Mouse (Mus musculus) forebrain, embryonic 13.5 days (tissue): Measurements from ENCODE around the gene Psmg1. TPM values are rescaled to one million over a fixed set of nuclear protein-coding genes. Genes with fewer than 3 reads are reported as not detected.
"Not testable (repeated sequence)": the region's sequence is repeated elsewhere in the genome, so short reads cannot be mapped to it uniquely, and the experiment has no call there.

ENCODE experiments used
- ATAC-seq: fragments of 200-750 bp; cut with Nextera tagmentation; 2 replicates; pipeline ENCODE4 v1.8.0; 2017
- H3K27ac ChIP-seq: fragments of 300-500 bp; sonication (generic); 2 replicates; pipeline ENCODE4 v1.5.1; 2015; ENCODE audit warnings: inconsistent platforms, mild to moderate bottlenecking, moderate library complexity
- H3K27me3 ChIP-seq: fragments of 300-500 bp; sonication (generic); 2 replicates; pipeline ENCODE4 v1.6.1; 2015; ENCODE audit warnings: mild to moderate bottlenecking, inconsistent platforms
- H3K36me3 ChIP-seq: fragments of 300-500 bp; sonication (generic); 2 replicates; pipeline ENCODE4 v1.6.1; 2015; ENCODE audit warnings: mild to moderate bottlenecking, inconsistent platforms; ENCODE audit not compliant: poor library complexity, severe bottlenecking
- H3K4me1 ChIP-seq: fragments of 300-500 bp; sonication (generic); 2 replicates; pipeline ENCODE4 v1.6.1; 2015; ENCODE audit warnings: inconsistent platforms
- H3K4me2 ChIP-seq: fragments of 300-500 bp; sonication (generic); 2 replicates; pipeline ENCODE4 v1.6.1; 2015; ENCODE audit warnings: inconsistent platforms, mild to moderate bottlenecking, moderate library complexity
- H3K4me3 ChIP-seq: fragments of 300-500 bp; sonication (generic); 2 replicates; pipeline ENCODE4 v1.5.1; 2015; ENCODE audit warnings: mild to moderate bottlenecking, inconsistent platforms
- H3K9ac ChIP-seq: fragments of 300-500 bp; sonication (generic); 2 replicates; pipeline ENCODE4 v1.6.1; 2015; ENCODE audit warnings: mild to moderate bottlenecking, inconsistent platforms
- H3K9me3 ChIP-seq: fragments of 300-500 bp; sonication (generic); replicated peaks from 2 replicates; pipeline ENCODE4 v1.6.1; 2016; ENCODE audit warnings: inconsistent platforms
- WGBS: fragments of 180-500 bp; shearing (Covaris S2); methylation state at CpG from one replicate; pipeline ENCODE4 v1.1.7; 2015; 5-methylcytosine and 5-hydroxymethylcytosine counted together
- polyA plus RNA-seq: library from polyadenylated mRNA; unstranded; fragments of >200 nt; fragmentation: Nextera tagmentation; extraction: Ambion mirVana; gene quantifications from 2 replicates; pipeline ENCODE4 v1.2.1, GENCODE M21; 2015

Psmg1 gene
- polyA plus RNA-seq, result 63.0 and 63.5 TPM in 2 replicates

DNA sequence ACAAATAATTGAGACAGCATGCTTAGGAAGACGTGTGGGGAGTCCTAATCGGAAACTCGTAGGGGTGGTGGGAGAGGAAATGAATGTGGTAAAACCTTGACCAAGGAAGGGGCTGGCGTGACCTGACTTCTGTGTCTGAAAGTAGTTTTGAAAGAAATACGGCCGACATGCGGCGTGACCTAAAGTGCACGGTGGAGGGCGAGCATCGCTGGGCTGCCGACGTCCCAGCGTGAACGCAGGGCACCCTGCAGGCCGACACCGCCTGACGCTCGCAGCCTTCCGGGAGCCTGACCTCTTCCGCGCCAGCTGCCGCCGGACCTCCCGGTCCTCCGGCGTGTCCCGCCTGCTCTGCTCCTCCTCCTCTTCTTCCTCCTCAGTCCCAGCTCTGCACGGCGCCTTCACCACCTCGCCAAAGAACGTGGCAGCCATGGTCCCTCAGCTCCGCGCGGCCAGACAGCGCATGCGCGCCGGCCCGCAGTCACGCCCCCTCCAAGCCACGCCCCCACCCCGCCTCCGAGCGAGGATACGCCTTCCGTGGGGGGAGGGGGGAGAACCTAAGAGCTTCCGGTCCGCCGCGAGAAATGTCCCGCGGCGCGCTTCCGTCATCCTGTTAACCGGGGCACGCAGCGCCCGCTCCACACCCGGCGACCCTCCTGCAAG lies at the start of gene Psmg1:
Gene Psmg1 (minus strand): TSS at position 499 of the 660 bp plus-strand sequence.
- Histone ChIP-seq H3K27me3 (no peaks in the 10 kb centered on the region), H3K4me2 (peak within 1 kb of the TSS; percentile 78), H3K9me3 (no peaks in the 10 kb centered on the region), H3K4me3 (peak within 1 kb of the TSS; percentile 70), H3K27ac (peak within 1 kb of the TSS; percentile 78), H3K36me3 (peaks cover 32% of the 10 kb centered on the region), H3K4me1 (peaks cover 17% of the 10 kb centered on the region), H3K9ac (peak within 1 kb of the TSS; percentile 87)
- ATAC-seq, result peak; percentile 95
- under 1% methylated on average over 62 of the region's 62 CpGs for WGBS

DNA sequence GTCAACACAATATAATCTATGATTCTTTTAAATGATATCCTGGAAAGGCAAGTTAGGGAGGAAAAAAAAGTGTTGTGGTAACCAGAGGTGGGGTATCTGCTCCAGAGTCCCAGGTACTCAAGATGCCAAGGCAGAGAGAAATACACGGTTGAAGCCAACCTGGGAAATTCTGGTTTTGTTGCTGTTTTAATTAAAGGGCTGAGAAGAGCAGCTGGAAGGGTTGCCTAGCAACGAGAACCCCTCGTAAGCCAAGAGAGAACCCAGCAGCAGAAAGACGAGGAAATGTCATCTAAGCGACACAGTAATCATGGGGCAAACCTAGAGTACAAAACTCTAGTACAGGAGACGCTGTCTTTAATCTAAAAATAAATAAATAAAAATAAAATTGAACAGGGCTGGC lies 48.8 kb upstream of the Psmg1 start:
- Histone ChIP-seq H3K27me3 (no peaks in the 10 kb centered on the region), H3K4me1 (no peaks in the 10 kb centered on the region), H3K4me3 (no peak overlapping the region), H3K9me3 (no peaks in the 10 kb centered on the region), H3K36me3 (peaks cover 98% of the 10 kb centered on the region), H3K9ac (no peak overlapping the region), H3K27ac (peak overlapping the region; percentile 6; the same call in 1 of the 2 replicates), H3K4me2 (no peak overlapping the region)
- ATAC-seq, result no peak
- 45% methylated on average over 6 of the region's 6 CpGs for WGBS

DNA sequence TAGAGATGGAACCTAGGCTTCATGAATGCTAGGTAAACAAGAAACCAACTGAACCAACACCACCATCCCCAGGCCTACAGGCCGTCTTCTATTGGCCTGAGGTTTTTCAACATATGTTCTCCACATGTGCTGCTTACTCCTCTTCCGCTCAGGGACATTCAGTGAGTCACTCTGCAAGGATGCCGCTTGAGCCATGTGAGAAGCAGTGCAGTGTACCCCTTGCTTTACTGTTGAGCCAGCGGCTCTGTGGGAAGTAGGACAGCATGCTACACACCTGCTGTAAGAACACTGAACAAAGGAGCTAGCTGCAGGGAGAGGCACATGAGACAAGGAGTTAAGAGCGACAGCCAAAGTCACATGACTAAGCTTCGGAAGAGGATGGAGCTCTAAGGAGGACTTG lies 43.7 kb upstream of the Psmg1 start:
- no peak overlapping the region for H3K4me2 ChIP-seq
- ATAC-seq, result no peak
- H3K9me3 ChIP-seq, result no peaks in the 10 kb centered on the region
- H3K36me3 ChIP-seq, result peaks cover 98% of the 10 kb centered on the region
- H3K27ac ChIP-seq, result no peak overlapping the region
- H3K4me3 ChIP-seq, result no peak overlapping the region
- 91% methylated on average over 6 of the region's 6 CpGs for WGBS
- no peak overlapping the region for H3K9ac ChIP-seq
- H3K27me3 ChIP-seq, result no peaks in the 10 kb centered on the region
- no peaks in the 10 kb centered on the region for H3K4me1 ChIP-seq

DNA sequence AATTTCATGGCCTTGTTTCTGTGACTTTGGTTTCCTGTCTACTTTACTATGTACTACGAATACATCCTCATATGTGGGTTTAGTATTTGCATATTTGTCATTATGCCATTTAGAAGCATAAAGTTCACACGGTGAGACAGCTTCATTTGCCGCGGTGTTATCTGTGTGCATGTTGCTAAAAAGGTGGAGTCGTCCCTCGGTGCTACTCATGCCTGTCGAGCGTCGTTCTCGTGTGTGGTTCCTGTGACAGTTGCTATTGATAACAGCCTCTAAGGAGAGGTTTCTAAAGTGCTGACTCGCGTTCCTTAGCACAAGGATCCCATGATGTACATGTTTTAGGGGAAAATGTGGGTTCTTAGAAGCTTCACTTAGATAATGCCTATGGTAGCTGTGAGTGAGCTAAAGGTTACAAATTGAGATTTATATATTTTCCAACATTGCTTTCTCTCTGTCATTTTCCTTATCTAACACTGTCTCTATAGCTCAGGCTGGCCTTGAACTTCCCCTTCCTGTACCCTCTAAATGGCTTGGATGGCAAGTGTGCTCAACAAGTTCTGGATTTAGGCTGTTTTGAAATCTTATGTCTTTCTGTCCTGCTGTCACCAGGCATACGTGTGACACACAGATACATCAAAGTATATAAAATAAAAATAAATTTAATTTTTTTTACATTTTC lies 41.7 kb upstream of the Psmg1 start:
- Histone ChIP-seq H3K27ac (no peak overlapping the region), H3K4me2 (no peak overlapping the region), H3K9ac (no peak overlapping the region), H3K4me3 (no peak overlapping the region), H3K4me1 (no peaks in the 10 kb centered on the region), H3K27me3 (no peaks in the 10 kb centered on the region), H3K9me3 (no peaks in the 10 kb centered on the region), H3K36me3 (peaks cover 99% of the 10 kb centered on the region)
- WGBS, result 94% methylated on average over 13 of the region's 13 CpGs
- ATAC-seq, result no peak

DNA sequence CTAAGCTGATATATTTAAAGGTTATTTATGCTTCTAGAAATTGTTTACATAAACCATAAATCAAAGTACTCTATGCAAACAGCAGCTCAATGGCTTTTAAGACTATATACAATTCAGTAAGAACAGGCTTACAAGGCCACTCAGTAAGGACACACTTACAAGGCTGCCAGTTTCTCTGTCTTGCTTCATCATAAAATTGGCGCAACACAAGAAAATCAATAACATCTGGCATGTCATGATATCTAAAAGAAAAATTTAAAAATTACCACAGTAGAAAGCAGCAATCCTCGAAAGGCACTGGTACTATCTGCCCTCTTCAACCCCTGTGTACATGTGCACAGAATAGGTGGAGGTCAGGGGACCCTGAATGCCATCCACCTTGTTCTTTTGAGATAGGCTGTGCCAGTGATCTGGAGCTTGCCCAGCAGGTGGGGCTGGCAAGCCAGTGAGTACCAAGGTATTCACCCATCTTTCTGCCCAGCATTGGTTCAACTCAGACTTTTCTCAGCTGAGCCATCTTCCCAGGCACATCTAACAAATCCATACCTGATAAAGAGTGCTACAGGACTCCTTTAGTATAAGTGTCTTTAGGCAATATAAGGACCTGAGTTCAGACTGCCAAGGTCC lies 39.8 kb upstream of the Psmg1 start:
- Histone ChIP-seq H3K36me3 (peaks cover 98% of the 10 kb centered on the region), H3K4me1 (no peaks in the 10 kb centered on the region), H3K4me2 (no peak overlapping the region), H3K9ac (no peak overlapping the region), H3K9me3 (no peaks in the 10 kb centered on the region), H3K4me3 (no peak overlapping the region), H3K27me3 (no peaks in the 10 kb centered on the region), H3K27ac (no peak overlapping the region)
- 93% methylated on average over 2 of the region's 2 CpGs for WGBS
- ATAC-seq, result no peak

GRCm38 (mm10) chr16:96026256-96026655 lies 35.5 kb upstream of the Psmg1 start:
- Histone ChIP-seq H3K4me2 (no peak overlapping the region), H3K4me1 (no peaks in the 10 kb centered on the region), H3K9me3 (no peaks in the 10 kb centered on the region), H3K9ac (no peak overlapping the region), H3K36me3 (peaks cover 91% of the 10 kb centered on the region), H3K4me3 (no peak overlapping the region), H3K27me3 (no peaks in the 10 kb centered on the region), H3K27ac (no peak overlapping the region)
- WGBS, result 94% methylated on average over 5 of the region's 5 CpGs
- no peak for ATAC-seq

DNA sequence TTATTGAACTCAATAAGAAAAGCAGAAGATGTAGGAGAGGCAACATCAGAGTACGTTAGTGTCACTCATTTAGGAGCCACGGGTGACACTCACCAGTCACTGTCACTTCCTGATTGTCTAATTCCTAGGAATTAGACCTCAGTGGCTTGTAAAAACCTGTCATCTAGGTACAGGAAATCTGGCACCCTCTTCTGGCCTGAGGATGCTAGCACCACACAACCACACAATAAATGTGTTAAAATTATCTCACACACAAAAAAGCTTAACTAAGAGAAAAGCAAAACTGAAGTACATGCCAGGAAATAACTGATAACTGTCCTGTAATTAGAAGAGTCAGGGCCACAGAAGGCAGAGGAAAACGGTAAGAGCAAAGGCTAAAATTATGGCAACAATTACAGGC lies 34.5 kb upstream of the Psmg1 start:
- H3K27me3 ChIP-seq, result no peaks in the 10 kb centered on the region
- no peak overlapping the region for H3K4me3 ChIP-seq
- no peak overlapping the region for H3K27ac ChIP-seq
- WGBS, result 91% methylated on average over 3 of the region's 3 CpGs
- no peak overlapping the region for H3K4me2 ChIP-seq
- peaks cover 91% of the 10 kb centered on the region for H3K36me3 ChIP-seq
- H3K9ac ChIP-seq, result no peak overlapping the region
- H3K9me3 ChIP-seq, result no peaks in the 10 kb centered on the region
- ATAC-seq, result no peak
- H3K4me1 ChIP-seq, result no peaks in the 10 kb centered on the region

- Histone ChIP-seq H3K4me2 (no peak overlapping the region), H3K4me3 (no peak overlapping the region), H3K9ac (no peak overlapping the region), H3K27ac (no peak overlapping the region), H3K36me3 (peaks cover 89% of the 10 kb centered on the region), H3K9me3 (no peaks in the 10 kb centered on the region), H3K4me1 (no peaks in the 10 kb centered on the region), H3K27me3 (no peaks in the 10 kb centered on the region)
- no peak for ATAC-seq
- 90% methylated on average over 10 of the region's 10 CpGs for WGBS
Measured at GRCm38 (mm10) chr16:96021045-96021444, 30.3 kb upstream of the Psmg1 start.

DNA sequence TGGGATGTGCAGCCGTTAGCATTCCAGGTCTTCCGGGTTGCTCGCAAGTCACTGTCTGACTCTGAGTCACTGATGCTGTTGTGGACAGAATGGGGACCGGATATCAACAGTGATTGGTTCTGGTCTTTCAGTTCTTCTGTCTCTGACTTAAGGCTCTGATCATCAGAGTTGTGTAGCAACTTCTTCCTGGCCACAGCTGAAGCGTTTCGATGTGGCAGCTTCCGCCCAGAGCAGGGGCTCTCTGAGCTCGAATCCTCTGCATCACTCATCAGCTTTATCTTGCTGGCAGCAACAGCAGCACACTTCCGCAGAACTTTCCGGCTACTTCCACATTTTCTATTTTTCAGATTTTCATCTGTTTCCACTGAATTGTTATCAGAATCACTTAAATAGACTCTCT lies 18.4 kb upstream of the Psmg1 start:
- H3K36me3 ChIP-seq, result peaks cover 35% of the 10 kb centered on the region
- H3K27me3 ChIP-seq, H3K9ac ChIP-seq, ATAC-seq, H3K9me3 ChIP-seq, H3K4me1 ChIP-seq, H3K4me2 ChIP-seq, H3K4me3 ChIP-seq, H3K27ac ChIP-seq: not testable (repeated sequence)
- no CpG with 5 or more reads among the region's 10 CpGs for WGBS

- not testable (repeated sequence) for H3K27ac ChIP-seq, H3K27me3 ChIP-seq, H3K9ac ChIP-seq, H3K4me2 ChIP-seq, H3K9me3 ChIP-seq, ATAC-seq, H3K4me3 ChIP-seq, H3K4me1 ChIP-seq
- H3K36me3 ChIP-seq, result peaks cover 51% of the 10 kb centered on the region
- WGBS, result no CpG with 5 or more reads among the region's 10 CpGs
Measured at GRCm38 (mm10) chr16:96004278-96004677, 13.5 kb upstream of the Psmg1 start.

DNA sequence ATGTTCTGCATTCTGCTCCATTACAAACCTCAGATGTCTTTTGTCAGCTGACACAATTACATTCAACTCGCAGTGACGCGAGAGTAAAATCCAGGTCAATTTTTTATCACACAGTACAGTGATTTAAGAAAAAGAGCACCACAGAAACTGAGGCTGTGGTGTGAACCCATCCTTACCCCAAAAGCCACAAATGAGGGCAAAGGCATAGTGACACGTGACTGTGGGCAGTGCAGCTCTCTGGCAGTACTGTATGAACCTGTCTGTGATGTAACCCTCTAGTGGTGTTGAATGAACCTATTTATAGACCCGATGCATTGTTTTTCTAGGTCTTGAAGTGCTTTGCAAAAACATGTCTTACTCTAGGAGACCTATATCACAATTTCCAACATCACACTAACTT lies 8.5 kb upstream of the Psmg1 start:
- no peak overlapping the region for H3K4me2 ChIP-seq
- no peaks in the 10 kb centered on the region for H3K27me3 ChIP-seq
- H3K9me3 ChIP-seq, result no peaks in the 10 kb centered on the region
- no peak for ATAC-seq
- 92% methylated on average over 5 of the region's 5 CpGs for WGBS
- H3K27ac ChIP-seq, result no peak overlapping the region
- H3K4me1 ChIP-seq, result no peaks in the 10 kb centered on the region
- no peak overlapping the region for H3K9ac ChIP-seq
- H3K4me3 ChIP-seq, result no peak overlapping the region
- H3K36me3 ChIP-seq, result peaks cover 61% of the 10 kb centered on the region

DNA sequence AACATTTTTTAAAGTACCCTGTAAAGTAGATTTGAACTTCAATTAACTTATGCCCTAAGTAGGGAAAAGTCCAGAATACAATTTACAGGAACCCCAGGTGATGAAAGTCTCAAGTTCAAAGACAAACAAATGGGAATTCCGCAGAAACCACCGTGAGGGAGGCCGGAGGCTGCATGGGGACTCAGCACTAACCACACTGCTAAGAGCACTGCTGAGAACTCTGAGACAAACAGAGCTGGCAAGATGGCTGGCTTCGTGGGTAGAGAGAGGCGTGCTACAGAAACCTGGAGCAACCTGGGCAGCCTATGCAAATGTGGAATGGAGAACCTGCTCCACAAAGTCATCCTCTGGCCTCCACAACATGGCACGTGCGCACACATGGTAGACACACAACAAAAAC lies 5.4 kb upstream of the Psmg1 start:
- Histone ChIP-seq H3K4me3 (no peak overlapping the region), H3K9me3 (no peaks in the 10 kb centered on the region), H3K27ac (no peak overlapping the region), H3K36me3 (peaks cover 55% of the 10 kb centered on the region), H3K4me2 (no peak overlapping the region), H3K9ac (no peak overlapping the region), H3K4me1 (peaks cover 7% of the 10 kb centered on the region), H3K27me3 (no peaks in the 10 kb centered on the region)
- 88% methylated on average over 7 of the region's 7 CpGs for WGBS
- no peak for ATAC-seq
